Mouse (Mus musculus) heart, embryonic 12.5 days (tissue): Measurements from ENCODE around the gene Mia3. TPM values are rescaled to one million over a fixed set of nuclear protein-coding genes. Genes with fewer than 3 reads are reported as not detected.
"Not testable (repeated sequence)": the region's sequence is repeated elsewhere in the genome, so short reads cannot be mapped to it uniquely, and the experiment has no call there.

Experiments
- ATAC-seq: fragments of 200-750 bp; cut with Nextera tagmentation; 2 replicates; pipeline ENCODE4 v1.8.0; 2017; ENCODE audit warnings: moderate TSS enrichment, moderate library complexity; ENCODE audit not compliant: insufficient number of reproducible peaks, low FRiP score
- H3K27ac ChIP-seq: fragments of 300-500 bp; sonication (generic); 2 replicates; pipeline ENCODE4 v1.5.1; 2016; ENCODE audit warnings: mild to moderate bottlenecking, moderate library complexity; ENCODE audit not compliant: poor library complexity, severe bottlenecking
- H3K27me3 ChIP-seq: fragments of 300-500 bp; sonication (generic); replicated peaks from 2 replicates; pipeline ENCODE4 v1.6.1; 2016; ENCODE audit warnings: mild to moderate bottlenecking, moderate library complexity
- H3K36me3 ChIP-seq: fragments of 300-500 bp; sonication (generic); 2 replicates; pipeline ENCODE4 v1.6.1; 2016; ENCODE audit warnings: mild to moderate bottlenecking, moderate library complexity
- H3K4me1 ChIP-seq: fragments of 300-500 bp; sonication (generic); replicated peaks from 2 replicates; pipeline ENCODE4 v1.6.1; 2016; ENCODE audit warnings: mild to moderate bottlenecking
- H3K4me2 ChIP-seq: fragments of 300-500 bp; sonication (generic); 2 replicates; pipeline ENCODE4 v1.6.1; 2016; ENCODE audit warnings: mild to moderate bottlenecking, moderate library complexity
- H3K4me3 ChIP-seq: fragments of 300-500 bp; sonication (generic); 2 replicates; pipeline ENCODE4 v1.5.1; 2016; ENCODE audit warnings: mild to moderate bottlenecking
- H3K9ac ChIP-seq: fragments of 300-500 bp; sonication (generic); 2 replicates; pipeline ENCODE4 v1.6.1; 2016; ENCODE audit warnings: mild to moderate bottlenecking, moderate library complexity
- H3K9me3 ChIP-seq: fragments of 300-500 bp; sonication (generic); replicated peaks from 2 replicates; pipeline ENCODE4 v1.6.1; 2016; ENCODE audit warnings: mild to moderate bottlenecking, moderate library complexity
- WGBS: fragments of 180-500 bp; shearing (Covaris S2); methylation state at CpG from one replicate; pipeline ENCODE4 v1.1.7; 2016; 5-methylcytosine and 5-hydroxymethylcytosine counted together
- polyA plus RNA-seq: library from polyadenylated mRNA; unstranded; fragments of >200 nt; fragmentation: Nextera tagmentation; extraction: Ambion mirVana; gene quantifications from 2 replicates; pipeline ENCODE4 v1.2.1, GENCODE M21; 2016

Gene Mia3
- polyA plus RNA-seq, 1 experiment from 2014 or later = 107 TPM

DNA sequence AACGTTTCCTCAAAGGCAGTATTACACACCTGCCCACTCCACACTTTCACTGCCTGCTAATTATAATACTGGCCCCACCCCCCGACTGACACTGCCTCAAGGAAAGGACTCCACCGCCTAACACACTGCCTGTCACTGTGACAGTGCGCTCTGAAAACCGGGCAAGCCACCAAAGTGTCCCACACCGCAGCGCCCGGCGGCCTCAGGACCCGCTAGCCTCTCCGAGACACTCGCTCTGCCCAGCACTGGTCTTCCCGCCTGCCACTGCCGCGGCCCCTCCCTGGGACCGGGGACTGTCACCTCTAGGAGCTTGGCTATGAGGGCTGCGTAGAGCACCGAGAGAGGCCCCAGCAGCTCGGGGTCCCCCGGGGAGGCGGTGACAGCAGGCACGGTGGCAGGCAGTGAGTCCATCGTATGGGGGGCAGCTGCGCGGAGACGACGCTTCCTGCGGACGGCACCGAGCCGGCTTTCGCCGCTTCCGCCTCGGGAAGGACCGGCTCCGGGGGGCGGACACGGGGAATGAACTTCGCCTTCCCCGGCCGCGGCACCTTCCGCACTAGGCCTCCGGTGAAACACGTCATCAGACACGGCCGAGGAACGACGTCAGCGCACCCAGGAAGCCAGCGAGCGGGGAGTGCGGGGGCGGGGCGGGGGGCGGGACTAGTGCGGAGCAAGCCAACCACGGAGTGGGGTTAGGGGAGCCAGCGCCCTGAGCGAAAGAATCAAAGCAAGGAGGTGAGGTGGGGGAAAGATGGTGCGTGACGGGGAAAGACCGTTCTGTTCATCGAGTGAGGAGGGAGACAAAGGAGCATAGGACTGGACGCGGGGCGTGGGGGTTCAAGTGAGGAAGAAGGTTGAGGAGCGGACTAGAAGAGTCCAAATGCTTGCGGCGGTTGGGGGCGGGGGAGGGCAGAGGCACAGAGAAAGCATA, 24.2 kb downstream of the Mia3 start:
- WGBS = under 1% methylated on average over 72 of the region's 72 CpGs
- Histone ChIP-seq H3K4me1 (peaks cover 14% of the 10 kb centered on the region), H3K36me3 (peaks cover 49% of the 10 kb centered on the region), H3K4me2 (peak overlapping the region; percentile 96), H3K9me3 (no peaks in the 10 kb centered on the region), H3K4me3 (peak overlapping the region; percentile 83), H3K9ac (peak overlapping the region; percentile 87), H3K27ac (peak overlapping the region; percentile 69), H3K27me3 (no peaks in the 10 kb centered on the region)
- peak; percentile 97 for ATAC-seq

DNA sequence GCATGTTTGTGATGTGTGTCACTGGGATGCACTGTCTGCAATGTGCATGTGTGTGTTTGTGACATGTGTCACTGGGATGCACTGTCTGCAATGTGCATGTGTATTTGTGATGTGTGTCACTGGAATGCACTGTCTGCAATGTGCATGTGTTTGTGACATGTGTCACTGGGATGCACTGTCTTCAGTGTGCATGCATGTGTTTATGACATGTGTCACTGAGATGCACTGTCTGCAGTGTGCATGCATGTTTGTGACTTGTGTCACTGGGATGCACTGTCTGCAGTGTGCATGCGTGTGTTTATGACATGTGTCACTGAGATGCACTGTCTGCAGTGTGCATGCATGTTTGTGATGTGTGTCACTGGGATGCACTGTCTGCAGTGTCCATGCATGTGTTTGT, 26.5 kb downstream of the Mia3 start:
- peaks cover 43% of the 10 kb centered on the region for H3K36me3 ChIP-seq
- H3K27me3 ChIP-seq, H3K4me2 ChIP-seq, H3K27ac ChIP-seq, ATAC-seq, H3K9ac ChIP-seq, H3K9me3 ChIP-seq, H3K4me3 ChIP-seq: not testable (repeated sequence)
- WGBS = 93% methylated on average over 1 of the region's 1 CpGs
- peaks cover 14% of the 10 kb centered on the region for H3K4me1 ChIP-seq

DNA sequence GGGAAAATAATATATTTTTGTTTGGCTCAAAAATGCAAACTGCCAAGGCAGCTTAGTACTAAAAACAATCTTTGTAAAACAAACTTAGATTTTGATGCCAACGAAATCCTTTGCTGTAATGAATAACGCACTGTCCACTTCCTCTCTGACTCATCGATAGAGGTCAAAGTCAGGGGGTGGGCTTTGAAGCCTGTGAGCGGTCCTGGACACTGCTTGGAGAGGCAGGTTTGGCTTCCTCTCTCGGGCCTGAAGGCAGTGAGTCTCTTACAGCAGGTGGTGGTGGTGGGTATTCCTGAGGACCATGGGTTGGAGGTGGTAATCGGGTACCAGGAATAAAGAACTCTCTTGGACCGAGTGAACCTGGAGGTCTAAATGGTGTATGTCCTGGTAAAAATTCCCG, 42.2 kb downstream of the Mia3 start:
- Histone ChIP-seq H3K4me3 (no peak overlapping the region), H3K9ac (no peak overlapping the region), H3K36me3 (peaks cover 82% of the 10 kb centered on the region), H3K27me3 (no peaks in the 10 kb centered on the region), H3K4me1 (no peaks in the 10 kb centered on the region), H3K27ac (no peak overlapping the region), H3K9me3 (peaks cover 3% of the 10 kb centered on the region), H3K4me2 (no peak overlapping the region)
- ATAC-seq = no peak
- 89% methylated on average over 8 of the region's 8 CpGs for WGBS

DNA sequence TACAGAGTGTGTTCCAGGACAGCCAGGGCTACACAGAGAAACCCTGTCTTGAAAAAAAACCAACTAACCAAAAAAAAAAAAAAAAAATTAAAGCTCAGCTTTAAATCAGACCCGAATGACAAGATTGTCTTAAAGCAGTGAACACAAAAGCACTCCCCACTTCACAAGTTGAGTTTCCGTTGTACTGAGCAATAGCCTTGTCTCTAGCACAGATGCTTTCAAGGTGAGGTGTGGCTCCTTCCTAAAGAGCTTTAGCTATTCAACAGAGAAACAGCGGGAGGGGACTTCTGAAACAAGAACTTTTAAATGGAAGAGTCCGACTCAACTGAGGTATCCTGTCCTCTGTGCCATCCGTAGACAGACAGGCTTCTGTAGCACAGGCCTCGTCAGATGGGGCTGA, 44.9 kb downstream of the Mia3 start:
- H3K9ac ChIP-seq = no peak overlapping the region
- H3K27me3 ChIP-seq = no peaks in the 10 kb centered on the region
- peaks cover 71% of the 10 kb centered on the region for H3K36me3 ChIP-seq
- H3K4me2 ChIP-seq = no peak overlapping the region
- peaks cover 3% of the 10 kb centered on the region for H3K9me3 ChIP-seq
- peaks cover 5% of the 10 kb centered on the region; the same call in 1 of the 2 replicates for H3K4me1 ChIP-seq
- no peak for ATAC-seq
- 93% methylated on average over 6 of the region's 6 CpGs for WGBS
- H3K4me3 ChIP-seq = no peak overlapping the region
- no peak overlapping the region for H3K27ac ChIP-seq

DNA sequence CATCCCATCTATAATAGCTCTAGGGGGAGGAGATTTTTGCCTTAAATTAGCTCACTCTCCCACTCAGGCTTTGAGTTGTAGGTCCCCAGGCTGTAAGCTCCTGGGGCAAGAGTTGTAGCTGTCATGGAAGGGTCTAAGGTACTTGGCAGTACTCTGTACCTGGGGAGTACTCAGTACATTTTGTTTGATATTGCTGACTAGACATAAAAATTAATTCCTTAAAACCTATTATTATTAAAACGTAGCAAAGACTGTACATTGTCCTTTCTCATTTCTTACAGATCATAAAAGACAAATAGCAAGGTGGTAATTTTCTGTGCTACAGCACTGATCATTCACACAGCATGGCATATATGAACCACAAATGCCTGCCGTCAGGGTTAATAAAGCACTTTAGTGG, 45.4 kb downstream of the Mia3 start:
- Histone ChIP-seq H3K27me3 (no peaks in the 10 kb centered on the region), H3K4me1 (peaks cover 5% of the 10 kb centered on the region; the same call in 1 of the 2 replicates), H3K4me2 (no peak overlapping the region), H3K9ac (no peak overlapping the region), H3K27ac (no peak overlapping the region), H3K9me3 (peaks cover 3% of the 10 kb centered on the region), H3K36me3 (peaks cover 71% of the 10 kb centered on the region), H3K4me3 (no peak overlapping the region)
- 97% methylated on average over 2 of the region's 2 CpGs for WGBS
- ATAC-seq = no peak

DNA sequence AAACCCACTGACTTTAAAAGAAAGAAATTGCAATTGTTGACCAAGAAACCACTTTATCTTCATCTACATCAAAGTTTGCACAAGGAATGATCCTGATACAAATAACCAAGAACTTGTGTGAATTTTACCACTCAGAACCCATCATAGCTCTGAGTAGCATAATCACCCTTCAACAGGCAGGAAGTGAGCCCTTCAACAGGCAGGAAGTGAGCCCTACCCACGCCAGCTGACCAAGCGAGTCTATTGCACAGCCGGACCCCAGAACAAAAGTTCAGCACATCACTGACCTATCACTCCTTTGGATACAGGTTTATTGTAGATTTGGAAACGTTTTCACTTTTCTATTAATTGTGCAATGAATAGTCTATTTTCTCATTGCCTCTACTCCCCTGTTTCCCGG, 46.9 kb downstream of the Mia3 start:
- H3K4me1 ChIP-seq, H3K9me3 ChIP-seq, H3K27me3 ChIP-seq, ATAC-seq, H3K4me3 ChIP-seq, H3K27ac ChIP-seq, H3K9ac ChIP-seq, H3K4me2 ChIP-seq: not testable (repeated sequence)
- H3K36me3 ChIP-seq = peaks cover 68% of the 10 kb centered on the region
- WGBS = 85% methylated on average over 5 of the region's 5 CpGs

DNA sequence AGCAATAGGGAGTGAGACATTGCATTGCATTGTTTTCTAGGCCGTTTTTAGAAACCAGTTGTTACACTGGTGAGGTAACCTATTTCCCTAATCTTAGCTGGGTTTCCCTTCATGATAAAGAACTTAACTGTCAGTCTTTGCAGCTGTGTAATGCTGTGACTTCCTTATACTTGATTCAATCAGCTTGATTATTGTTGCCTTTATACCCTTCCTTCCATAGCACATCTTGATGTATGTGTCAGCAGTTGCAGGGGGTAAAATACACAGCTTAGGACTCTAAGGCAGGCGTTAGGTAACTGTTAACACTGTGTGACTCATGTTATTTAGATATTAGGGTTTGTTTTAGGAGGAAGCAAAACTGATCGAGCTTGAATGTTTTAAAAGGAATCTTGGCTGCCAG, 48.6 kb downstream of the Mia3 start:
- H3K4me1 ChIP-seq = peaks cover 5% of the 10 kb centered on the region; the same call in 1 of the 2 replicates

DNA sequence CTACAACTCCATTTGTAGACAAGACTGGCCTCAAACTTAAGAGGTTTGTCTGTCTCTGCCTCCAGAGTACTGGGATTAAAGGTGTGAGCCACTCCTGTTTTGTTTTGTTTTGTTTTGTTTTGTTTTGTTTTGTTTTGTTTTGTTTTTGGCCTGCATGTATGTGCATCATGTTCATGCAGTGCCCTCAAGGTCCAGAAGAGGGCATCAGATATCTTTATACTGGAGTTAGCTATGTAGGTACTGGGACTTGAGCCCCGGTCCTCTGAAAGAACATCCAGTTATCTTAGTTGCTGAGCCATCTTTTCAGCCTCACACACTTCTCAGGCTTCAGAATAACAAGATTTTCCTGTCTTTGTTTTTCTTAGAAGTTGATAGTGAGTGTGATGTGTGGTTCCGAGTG, 53.6 kb downstream of the Mia3 start:
- no peak overlapping the region for H3K9ac ChIP-seq
- H3K4me2 ChIP-seq = no peak overlapping the region
- H3K9me3 ChIP-seq = no peaks in the 10 kb centered on the region
- no peak overlapping the region for H3K27ac ChIP-seq
- peaks cover 60% of the 10 kb centered on the region for H3K36me3 ChIP-seq
- H3K27me3 ChIP-seq = no peaks in the 10 kb centered on the region
- WGBS = 78% methylated on average over 2 of the region's 2 CpGs
- no peak overlapping the region for H3K4me3 ChIP-seq
- ATAC-seq = no peak
- peaks cover 4% of the 10 kb centered on the region; the same call in 1 of the 2 replicates for H3K4me1 ChIP-seq

More for the DNA sequence above, 48.6 kb downstream of the Mia3 start:
- Histone ChIP-seq H3K9me3 (peaks cover 3% of the 10 kb centered on the region), H3K36me3 (peaks cover 68% of the 10 kb centered on the region), H3K4me3 (no peak overlapping the region), H3K4me2 (no peak overlapping the region), H3K27ac (0 out of 2 replicates have a peak overlapping the region, but pooled peaks have one; percentile 16), H3K27me3 (no peaks in the 10 kb centered on the region), H3K9ac (no peak overlapping the region)
- no peak for ATAC-seq
- 44% methylated on average over 3 of the region's 3 CpGs for WGBS

DNA sequence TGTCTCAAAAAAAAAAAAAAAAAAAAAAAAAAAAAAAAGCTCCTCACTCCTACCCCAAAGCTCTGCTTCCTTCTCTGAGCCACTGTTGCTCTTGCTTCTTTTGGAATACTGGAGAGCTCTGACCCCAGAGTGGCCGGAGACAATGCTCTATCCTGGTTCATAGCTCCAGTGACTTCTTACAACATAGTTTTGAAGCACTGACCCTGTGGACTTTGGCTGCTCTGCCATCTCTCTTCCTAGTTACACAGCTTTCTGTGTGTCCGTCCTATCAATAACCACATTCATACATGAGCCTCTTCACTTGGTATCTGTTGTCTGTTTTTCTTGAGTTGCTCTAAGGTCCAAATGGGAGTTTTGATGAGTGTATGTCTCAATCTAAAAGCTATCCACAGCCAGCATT, 57.3 kb downstream of the Mia3 start:
- H3K27me3 ChIP-seq = no peaks in the 10 kb centered on the region
- no peak overlapping the region for H3K27ac ChIP-seq
- WGBS = 89% methylated on average over 2 of the region's 2 CpGs
- no peak overlapping the region for H3K4me3 ChIP-seq
- no peak overlapping the region for H3K4me2 ChIP-seq
- no peaks in the 10 kb centered on the region for H3K9me3 ChIP-seq
- ATAC-seq = no peak
- H3K4me1 ChIP-seq = no peaks in the 10 kb centered on the region
- H3K36me3 ChIP-seq = peaks cover 53% of the 10 kb centered on the region
- no peak overlapping the region for H3K9ac ChIP-seq

DNA sequence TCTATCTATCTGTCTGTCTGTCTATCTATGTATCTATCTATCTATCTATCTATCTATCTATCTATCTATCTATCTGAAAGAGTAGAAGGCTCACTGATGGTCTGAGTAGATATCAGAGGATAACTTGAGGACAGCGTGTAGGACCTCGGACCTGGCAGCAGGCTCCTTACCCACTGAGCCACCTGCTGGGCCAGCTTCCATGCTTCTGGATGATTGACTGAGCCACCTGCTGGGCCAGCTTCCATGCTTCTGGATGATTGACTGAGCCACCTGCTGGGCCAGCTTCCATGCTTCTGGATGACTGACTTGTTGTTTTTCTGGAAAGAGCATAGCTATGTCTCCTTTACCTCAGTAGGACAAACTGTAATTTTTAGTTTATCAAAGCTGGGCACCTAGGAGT, 59.8 kb downstream of the Mia3 start:
- H3K4me2 ChIP-seq, H3K27ac ChIP-seq, H3K27me3 ChIP-seq, H3K9me3 ChIP-seq, ATAC-seq, H3K9ac ChIP-seq, H3K4me3 ChIP-seq, H3K4me1 ChIP-seq: not testable (repeated sequence)
- peaks cover 39% of the 10 kb centered on the region for H3K36me3 ChIP-seq
- 81% methylated on average over 2 of the region's 2 CpGs for WGBS

DNA sequence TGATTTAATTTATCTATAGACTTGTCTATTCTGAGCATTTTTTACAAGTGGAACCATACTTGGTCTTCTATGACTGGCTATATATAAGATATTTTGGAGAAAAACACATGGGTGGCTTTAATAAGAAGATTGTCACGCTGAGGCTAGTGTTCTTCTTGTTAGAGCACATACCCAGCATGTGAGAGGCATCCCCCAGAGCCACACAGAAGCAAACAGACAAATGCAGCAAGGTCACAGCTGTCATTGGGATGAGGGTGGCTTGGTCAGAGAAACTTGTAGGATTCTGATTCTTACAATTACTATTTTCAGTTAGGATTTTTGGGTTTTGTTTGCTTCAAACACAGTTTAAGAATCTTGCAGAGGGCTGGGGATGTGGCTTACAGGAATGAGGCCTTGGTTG, 60.9 kb downstream of the Mia3 start:
- Histone ChIP-seq H3K9me3 (no peaks in the 10 kb centered on the region), H3K36me3 (peaks cover 33% of the 10 kb centered on the region), H3K27ac (no peak overlapping the region), H3K4me3 (no peak overlapping the region), H3K4me1 (no peaks in the 10 kb centered on the region), H3K27me3 (no peaks in the 10 kb centered on the region), H3K4me2 (no peak overlapping the region), H3K9ac (no peak overlapping the region)
- no peak for ATAC-seq
- 85% methylated on average over 1 of the region's 1 CpGs for WGBS
